Mouse (Mus musculus): Measurements from ENCODE around the gene Rnf213. TPM values are rescaled to one million over a fixed set of nuclear protein-coding genes. Genes with fewer than 3 reads are reported as not detected.

Rnf213 gene
- polyA plus RNA-seq, 1 experiment from 2014 or later: 1.4 TPM

DNA sequence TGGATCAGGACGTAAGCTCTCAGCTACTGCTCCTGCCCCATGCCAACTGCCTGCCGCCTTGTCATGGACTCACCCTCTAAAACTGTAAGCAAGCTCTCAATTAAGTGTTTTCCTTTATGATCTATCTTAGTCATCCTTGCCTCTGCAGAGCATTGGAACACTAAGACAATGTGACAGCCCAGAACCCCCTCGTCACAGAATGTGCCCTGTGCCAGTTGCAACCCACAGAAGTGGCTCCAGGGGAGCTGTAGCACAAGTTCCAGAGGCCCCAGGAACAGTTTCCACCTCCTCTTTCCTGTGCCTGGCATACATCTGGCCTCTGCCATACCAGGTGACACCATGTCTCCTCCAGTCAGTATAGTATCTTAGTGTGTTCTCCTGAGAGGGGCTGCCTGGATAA lies 130.5 kb downstream of the Rnf213 start:
- no peak overlapping the region for H3K27ac ChIP-seq (replicated peaks)
- no peak overlapping the region for H3K4me3 ChIP-seq
- H3K4me2 ChIP-seq (replicated peaks): no peak overlapping the region
- 82% methylated on average over 3 of the region's 3 CpGs for WGBS
- H3K9me3 ChIP-seq: no peaks in the 10 kb centered on the region
- ATAC-seq (replicated peaks): no peak
- H3K36me3 ChIP-seq: no peaks in the 10 kb centered on the region
- no peak overlapping the region for H3K9ac ChIP-seq (replicated peaks)
- no peaks in the 10 kb centered on the region for H3K27me3 ChIP-seq
- H3K4me1 ChIP-seq: peaks cover 5% of the 10 kb centered on the region; the same call in 1 of the 2 replicates

DNA sequence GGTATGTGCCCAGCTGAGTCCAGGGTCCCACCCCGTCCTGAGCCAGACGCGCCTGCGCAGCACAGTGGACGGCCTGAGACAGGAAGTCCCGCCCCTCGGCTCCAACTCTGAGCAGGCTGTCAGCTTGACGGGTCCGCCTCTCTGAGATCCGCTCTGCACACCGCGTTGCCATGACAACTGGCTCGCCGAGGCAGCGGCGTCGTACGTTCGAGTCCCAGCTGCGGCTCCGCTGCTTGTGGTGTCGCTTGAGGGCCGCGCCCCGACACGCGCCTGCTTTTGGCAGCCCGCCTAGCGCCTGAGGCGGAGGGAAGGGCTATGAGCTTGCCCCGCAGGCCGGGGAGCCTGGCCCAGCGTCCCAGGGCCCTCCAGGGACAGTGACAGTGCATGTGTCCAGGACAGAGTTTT lies 131.6 kb downstream of the Rnf213 start:
- Histone ChIP-seq H3K4me2 (replicated peaks) (peak overlapping the region; percentile 48), H3K9me3 (no peaks in the 10 kb centered on the region), H3K27ac (replicated peaks) (no peak overlapping the region), H3K36me3 (no peaks in the 10 kb centered on the region), H3K4me1 (peaks cover 15% of the 10 kb centered on the region), H3K9ac (replicated peaks) (no peak overlapping the region), H3K4me3 (peak overlapping the region; percentile 34), H3K27me3 (no peaks in the 10 kb centered on the region)
- WGBS: 3% methylated on average over 33 of the region's 33 CpGs
- peak; percentile 95 for ATAC-seq (replicated peaks)

DNA sequence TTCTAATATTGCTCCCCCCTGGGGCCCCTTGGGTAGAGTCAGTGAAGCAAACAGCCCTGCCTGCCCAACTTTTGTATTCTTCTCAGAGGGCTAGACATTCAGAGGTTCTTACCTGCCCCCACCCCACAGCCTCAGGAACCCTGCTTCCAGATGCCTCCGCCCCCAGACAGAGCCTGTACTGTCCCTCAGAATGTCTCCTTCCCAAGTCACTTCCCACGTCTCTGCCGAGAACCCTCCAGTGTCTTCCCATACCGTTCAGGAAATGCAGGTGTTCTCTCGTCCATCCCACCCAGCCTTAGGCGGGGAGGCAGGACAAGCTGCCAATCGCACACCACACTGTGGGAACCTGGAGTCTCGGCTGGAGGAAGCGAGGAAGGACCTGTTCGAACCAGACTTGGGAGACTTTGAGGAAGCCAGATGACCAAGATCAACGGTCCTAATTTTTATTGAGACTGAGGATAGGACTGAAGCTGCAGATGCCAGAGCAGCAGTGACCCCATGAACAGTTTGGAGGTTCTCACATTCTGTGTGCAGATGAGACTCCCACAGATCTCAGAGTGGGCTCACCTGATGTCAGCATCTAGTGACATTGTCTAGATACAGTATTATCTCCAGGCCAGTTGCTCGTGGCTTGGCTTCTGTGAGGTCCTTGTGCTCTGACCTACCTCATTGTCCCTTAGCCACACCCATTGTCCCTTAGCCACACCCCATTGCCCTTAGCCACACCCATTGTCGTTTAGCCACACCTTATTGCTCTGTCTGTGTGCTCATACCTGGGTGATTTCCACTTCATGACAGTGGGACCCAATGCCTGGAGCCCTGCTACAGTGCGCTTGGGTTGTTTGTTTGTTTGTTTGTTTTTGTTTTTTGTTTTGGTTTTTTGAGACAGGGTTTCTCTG lies 133.4 kb downstream of the Rnf213 start:
- no peak overlapping the region for H3K9ac ChIP-seq (replicated peaks)
- no peak for ATAC-seq (replicated peaks)

DNA sequence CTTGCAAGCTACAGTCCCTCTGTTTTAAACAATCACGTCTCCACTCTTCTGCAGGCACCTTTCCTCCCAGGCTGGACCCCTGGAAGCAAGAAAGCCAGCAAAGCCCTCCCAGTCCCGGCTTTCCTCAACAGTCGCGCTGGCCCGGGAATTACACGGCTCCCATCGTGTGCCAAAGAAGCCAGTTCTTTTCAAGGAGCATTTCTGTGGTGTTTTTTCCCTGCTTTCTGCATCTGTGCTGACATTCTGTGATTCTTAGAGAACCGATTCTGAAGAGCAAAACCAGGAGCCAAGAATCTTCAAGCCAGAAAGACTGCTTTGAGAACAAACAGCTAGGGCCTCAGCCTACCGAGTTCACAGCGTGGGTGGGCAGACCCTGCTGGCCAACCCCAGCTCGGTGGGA lies 136.0 kb downstream of the Rnf213 start:
- H3K4me1 ChIP-seq: peaks cover 30% of the 10 kb centered on the region
- no peak overlapping the region for H3K4me3 ChIP-seq
- 51% methylated on average over 11 of the region's 11 CpGs for WGBS
- no peak overlapping the region for H3K9ac ChIP-seq (replicated peaks)
- ATAC-seq (replicated peaks): no peak
- no peaks in the 10 kb centered on the region for H3K9me3 ChIP-seq
- no peaks in the 10 kb centered on the region for H3K36me3 ChIP-seq
- H3K27ac ChIP-seq (replicated peaks): peak overlapping the region; percentile 89
- no peak overlapping the region for H3K4me2 ChIP-seq (replicated peaks)
- no peaks in the 10 kb centered on the region for H3K27me3 ChIP-seq

More for the DNA sequence above, 133.4 kb downstream of the Rnf213 start:
- Histone ChIP-seq H3K27me3 (no peaks in the 10 kb centered on the region), H3K4me1 (peaks cover 15% of the 10 kb centered on the region), H3K36me3 (no peaks in the 10 kb centered on the region), H3K27ac (replicated peaks) (no peak overlapping the region), H3K4me2 (replicated peaks) (no peak overlapping the region), H3K4me3 (no peak overlapping the region), H3K9me3 (no peaks in the 10 kb centered on the region)
- WGBS: 85% methylated on average over 14 of the region's 14 CpGs

DNA sequence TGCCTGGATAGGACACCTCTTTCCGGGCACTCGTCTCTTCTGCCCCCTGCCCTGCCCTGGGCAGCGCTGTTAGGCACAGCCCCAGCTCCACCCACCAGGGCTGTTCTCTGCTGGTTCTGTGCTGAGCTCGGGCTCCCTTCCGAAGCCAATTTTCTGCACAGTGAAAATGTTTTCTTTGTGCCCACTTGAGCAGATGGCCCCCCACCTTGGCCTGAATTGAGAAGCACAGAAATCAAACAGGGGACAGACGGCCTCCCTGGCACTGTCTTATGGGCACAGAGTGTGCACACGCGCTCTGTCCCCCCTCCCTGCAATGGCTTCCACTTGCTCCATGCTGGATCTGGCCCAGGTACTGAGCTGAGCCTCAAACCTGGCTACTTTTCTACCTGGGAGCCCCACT lies 139.6 kb downstream of the Rnf213 start:
- Histone ChIP-seq H3K4me3 (no peak overlapping the region), H3K36me3 (no peaks in the 10 kb centered on the region), H3K27me3 (no peaks in the 10 kb centered on the region; the same call in 1 of the 2 replicates), H3K27ac (replicated peaks) (peak overlapping the region; percentile 46), H3K4me1 (peaks cover 26% of the 10 kb centered on the region), H3K9ac (replicated peaks) (no peak overlapping the region), H3K9me3 (no peaks in the 10 kb centered on the region), H3K4me2 (replicated peaks) (no peak overlapping the region)
- WGBS: 35% methylated on average over 8 of the region's 8 CpGs
- ATAC-seq (replicated peaks): peak; percentile 73

DNA sequence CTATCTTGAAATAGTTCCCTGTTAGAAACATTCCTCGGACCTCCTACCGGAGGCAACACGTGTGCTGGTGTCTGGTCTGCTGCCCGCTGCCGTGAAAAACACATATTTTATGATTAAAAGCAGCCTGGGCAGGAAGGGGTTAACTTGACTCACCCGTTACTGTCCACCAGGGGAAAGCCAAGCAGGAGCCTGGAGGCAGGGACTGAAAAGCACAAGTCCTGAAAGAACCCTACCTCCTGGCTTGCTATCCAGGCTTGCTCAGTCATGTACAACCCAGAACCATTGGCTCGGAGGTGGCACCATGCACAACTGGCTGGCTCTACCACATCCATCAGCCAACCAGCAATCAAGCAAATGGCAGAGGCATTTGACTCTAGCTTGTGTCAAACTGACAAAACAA lies 140.8 kb downstream of the Rnf213 start:
- no peak overlapping the region for H3K27ac ChIP-seq (replicated peaks)
- H3K4me3 ChIP-seq: no peak overlapping the region
- WGBS: 75% methylated on average over 7 of the region's 7 CpGs
- no peaks in the 10 kb centered on the region for H3K36me3 ChIP-seq
- H3K4me1 ChIP-seq: peaks cover 26% of the 10 kb centered on the region
- no peak overlapping the region for H3K9ac ChIP-seq (replicated peaks)
- ATAC-seq (replicated peaks): no peak
- no peak overlapping the region for H3K4me2 ChIP-seq (replicated peaks)
- no peaks in the 10 kb centered on the region; the same call in 1 of the 2 replicates for H3K27me3 ChIP-seq
- H3K9me3 ChIP-seq: no peaks in the 10 kb centered on the region

MicroRNA genes within 50 kb of the gene (microRNA counts, 519-probe panel; counts per million panel counts)
- microRNA mmu-miR-1932: not detected

Small RNAs within 50 kb of the gene (microRNA-seq; reads per million reads assigned to microRNA genes)
- gene Mir1932: not detected

Other genes with a start within 250 kb of the Rnf213 start
- 52.4 and 54.6 TPM in 2 replicates for gene Tbc1d16, start 164.6 kb upstream of the Rnf213 start, polyA plus RNA-seq (2015; fragmentation: Nextera tagmentation; extraction: Ambion mirVana)
- gene Ccdc40, start 164.5 kb upstream of the Rnf213 start, polyA plus RNA-seq (2015; fragmentation: Nextera tagmentation; extraction: Ambion mirVana): 12.9 and 13.7 TPM in 2 replicates
- 43.9 and 49.8 TPM in 2 replicates for gene Gaa, start 125.2 kb upstream of the Rnf213 start, polyA plus RNA-seq (2015; fragmentation: Nextera tagmentation; extraction: Ambion mirVana)
- 302 and 313 TPM in 2 replicates for gene Eif4a3, start 93.0 kb upstream of the Rnf213 start, polyA plus RNA-seq (2015; fragmentation: Nextera tagmentation; extraction: Ambion mirVana)
- 0.09 and 0.18 TPM in 2 replicates for gene Card14, start 85.3 kb upstream of the Rnf213 start, polyA plus RNA-seq (2015; fragmentation: Nextera tagmentation; extraction: Ambion mirVana)
- gene Sgsh, start 37.6 kb upstream of the Rnf213 start, polyA plus RNA-seq (2015; fragmentation: Nextera tagmentation; extraction: Ambion mirVana): 3.0 and 3.7 TPM in 2 replicates
- gene Slc26a11, start 37.5 kb upstream of the Rnf213 start, polyA plus RNA-seq (2015; fragmentation: Nextera tagmentation; extraction: Ambion mirVana): 3.5 and 3.9 TPM in 2 replicates
- gene Endov, start 98.2 kb downstream of the Rnf213 start, polyA plus RNA-seq (2015; fragmentation: Nextera tagmentation; extraction: Ambion mirVana): 17.3 and 18.5 TPM in 2 replicates
- gene Nptx1, start 154.7 kb downstream of the Rnf213 start, polyA plus RNA-seq (2015; fragmentation: Nextera tagmentation; extraction: Ambion mirVana): 9.0 and 10.2 TPM in 2 replicates
- 12.0 and 13.3 TPM in 2 replicates for gene Rptor, start 209.8 kb downstream of the Rnf213 start, polyA plus RNA-seq (2015; fragmentation: Nextera tagmentation; extraction: Ambion mirVana)